Comparison of ENCODE assay signal across 20 mouse cellular contexts in genomic region chr7:70796038-70796760, GRCm38 (mm10).
DNase-seq lines count a peak whose midpoint lies in the region; ATAC-seq and TF ChIP-seq lines count a peak whose summit lies in the region.
"Had no signal": no experiment of that assay in that cellular context is flagged by ENCODE, and none has a peak within 500 bp of the region (broad histone marks: within the 10 kb centered on the region; RNA-seq: fewer than 3 reads in every experiment).

No protein-coding gene starts in this region.

- H3K36me3 ChIP-seq in kidney, postnatal 0 days (ENCODE audit: insufficient read depth, low read length) = no peaks in the 10 kb centered on the region
- H3K36me3 ChIP-seq in intestine, embryonic 16.5 days (ENCODE audit: control insufficient read depth, insufficient read depth, low read length) = no peaks in the 10 kb centered on the region
- H3K36me3 ChIP-seq: hindbrain, embryonic 15.5 days; midbrain, embryonic 12.5 days had no signal

- H3K9me3 ChIP-seq in kidney, postnatal 0 days (replicated peaks; ENCODE audit: low read length) = no peaks in the 10 kb centered on the region
- H3K9me3 ChIP-seq in intestine, embryonic 16.5 days (ENCODE audit: control insufficient read depth, low read length) = no peaks in the 10 kb centered on the region
- H3K9me3 ChIP-seq: hindbrain, embryonic 15.5 days; midbrain, embryonic 12.5 days had no signal

- intact Hi-C loops in left cerebral cortex, adult 2 months (cut with DNase I) = no loop called here

- H3K4me2 ChIP-seq in kidney, postnatal 0 days (ENCODE audit: low read length) = no peak overlapping the region
- H3K4me2 ChIP-seq in intestine, embryonic 16.5 days (ENCODE audit: low read depth, low read length) = no peak overlapping the region
- H3K4me2 ChIP-seq: hindbrain, embryonic 15.5 days; liver, embryonic 11.5 days; midbrain, embryonic 12.5 days had no signal

- no peak overlapping the region for H3K4me3 ChIP-seq in kidney, postnatal 0 days (replicated peaks; ENCODE audit: low read depth, low read length)
- no peak overlapping the region for H3K4me3 ChIP-seq in left cerebral cortex, adult 2 months
- no peak overlapping the region for H3K4me3 ChIP-seq in intestine, embryonic 16.5 days (ENCODE audit: low read length)
- H3K4me3 ChIP-seq: erythroblast, embryonic 14.5 days; heart, adult 2 months; hindbrain, embryonic 15.5 days; midbrain, embryonic 12.5 days had no signal

- no peak overlapping the region for H3K9ac ChIP-seq in kidney, postnatal 0 days (ENCODE audit: low read depth, low read length)
- no peak overlapping the region for H3K9ac ChIP-seq in intestine, embryonic 16.5 days (ENCODE audit: low read depth, low read length)
- H3K9ac ChIP-seq: hindbrain, embryonic 15.5 days; midbrain, embryonic 12.5 days had no signal

- 14% methylated on average over 12 of the region's 12 CpGs for WGBS in kidney, postnatal 0 days
- 26% methylated on average over 12 of the region's 12 CpGs for WGBS in intestine, embryonic 16.5 days

- peak; percentile 44 for DNase-seq in kidney, adult 11 months
- no peak for DNase-seq in kidney, adult 18-20 months
- peak; percentile 68 for DNase-seq in embryo, embryonic 9.5 days (ENCODE audit: extremely low spot score)
- DNase-seq in kidney, postnatal 0 days (ENCODE audit: low spot score) = peak; percentile 91
- DNase-seq in mesoderm, embryonic 11.5 days (ENCODE audit: low read depth, low spot score) = peak; percentile 67
- no peak for DNase-seq in spleen, postnatal 4 days (ENCODE audit: low spot score in 2 of 2)
- DNase-seq in left cerebral cortex, adult 2 months (ENCODE audit: extremely low spot score in 1 of 2, low spot score in 2 of 2) = no peak
- DNase-seq: adrenal gland, postnatal 25 days; cerebellum, adult 8-10 months; gastrocnemius, postnatal 10 days; heart, adult 2 months; lung, postnatal 10 days; thymus, postnatal 14 days had no signal

- H3K4me1 ChIP-seq in kidney, postnatal 0 days (replicated peaks; ENCODE audit: insufficient read depth, low read length) = no peaks in the 10 kb centered on the region
- H3K4me1 ChIP-seq in intestine, embryonic 16.5 days (ENCODE audit: control insufficient read depth, insufficient read depth, low read length) = no peaks in the 10 kb centered on the region
- H3K4me1 ChIP-seq: hindbrain, embryonic 15.5 days; midbrain, embryonic 12.5 days had no signal

- ATAC-seq in kidney, postnatal 0 days (replicated peaks; ENCODE audit: low FRiP score, low read depth) = peak; percentile 65
- ATAC-seq in intestine, embryonic 16.5 days = no peak
- ATAC-seq: activated CD4-positive, CD25-positive, alpha-beta regulatory T cell, adult 4 months; forebrain, embryonic 16.5 days had no signal

- no peaks in the 10 kb centered on the region for H3K27me3 ChIP-seq in kidney, postnatal 0 days (ENCODE audit: insufficient read depth, low read length)
- no peaks in the 10 kb centered on the region for H3K27me3 ChIP-seq in intestine, embryonic 16.5 days (replicated peaks; ENCODE audit: control insufficient read depth, insufficient read depth, low read length)
- H3K27me3 ChIP-seq: midbrain, embryonic 12.5 days had no signal

- peak overlapping the region; percentile 47; the same call in 1 of the 2 replicates for H3K27ac ChIP-seq in kidney, postnatal 0 days
- no peak overlapping the region for H3K27ac ChIP-seq in left cerebral cortex, adult 2 months
- no peak overlapping the region for H3K27ac ChIP-seq in intestine, embryonic 16.5 days (ENCODE audit: low read length)
- H3K27ac ChIP-seq: heart, adult 2 months; hindbrain, embryonic 15.5 days; midbrain, embryonic 12.5 days had no signal

- no peak for TF ChIP-seq CTCF in kidney, postnatal 0 days (IDR thresholded peaks at IDR 0.05; ENCODE audit: low read depth)
- no peak for TF ChIP-seq CTCF in left cerebral cortex, adult 2 months (IDR thresholded peaks at IDR 0.05)

Comparison
In these comparisons a context has a peak if more than half of its experiments do, and no peak if none do; other contexts are left out.
1. DNase-seq: peak in kidney, adult 11 months (single experiment), embryo, embryonic 9.5 days (single experiment), kidney, postnatal 0 days (single experiment) and mesoderm, embryonic 11.5 days (single experiment); none in kidney, adult 18-20 months (single experiment), spleen, postnatal 4 days (0 of 2) and left cerebral cortex, adult 2 months (0 of 2).